Mouse (Mus musculus) embryonic fibroblast, embryonic 13.5 days (primary cell): Measurements from ENCODE around the gene Krtap28-10. TPM values are rescaled to one million over a fixed set of nuclear protein-coding genes. Genes with fewer than 3 reads are reported as not detected.

ENCODE experiments used
- H3K27ac ChIP-seq: 2 replicates; pipeline ENCODE4 v1.5.1; 2012; ENCODE audit warnings: low read length, control low read depth, inconsistent platforms; ENCODE audit not compliant: insufficient read depth
- H3K4me1 ChIP-seq: 2 replicates; pipeline ENCODE4 v1.6.1; 2011; ENCODE audit warnings: low read length; ENCODE audit not compliant: control insufficient read depth, insufficient read depth
- H3K4me3 ChIP-seq: 2 replicates; pipeline ENCODE4 v1.5.1; 2011; ENCODE audit warnings: mild to moderate bottlenecking, control low read depth, low read length; ENCODE audit not compliant: insufficient read depth
- CTCF ChIP-seq: IDR thresholded peaks from 2 replicates; pipeline ENCODE4 v1.5.1; 2011; ENCODE audit warnings: mild to moderate bottlenecking, control low read depth, low read length, moderate library complexity, borderline replicate concordance; ENCODE audit not compliant: insufficient read depth
- POLR2A ChIP-seq: IDR thresholded peaks from 2 replicates; pipeline ENCODE4 v1.6.1; 2011; ENCODE audit warnings: low read depth, mild to moderate bottlenecking, control low read depth, low read length, moderate library complexity
- polyA plus RNA-seq: library from polyadenylated mRNA; stranded (reverse); fragments of >200 nt; gene quantifications from 2 replicates; pipeline ENCODE4 v1.2.4, GENCODE M21; 2011; ENCODE audit warnings: low read depth; ENCODE audit not compliant: missing spikeins, insufficient read length

The Krtap28-10 gene
- polyA plus RNA-seq, 1 experiment = not detected

DNA sequence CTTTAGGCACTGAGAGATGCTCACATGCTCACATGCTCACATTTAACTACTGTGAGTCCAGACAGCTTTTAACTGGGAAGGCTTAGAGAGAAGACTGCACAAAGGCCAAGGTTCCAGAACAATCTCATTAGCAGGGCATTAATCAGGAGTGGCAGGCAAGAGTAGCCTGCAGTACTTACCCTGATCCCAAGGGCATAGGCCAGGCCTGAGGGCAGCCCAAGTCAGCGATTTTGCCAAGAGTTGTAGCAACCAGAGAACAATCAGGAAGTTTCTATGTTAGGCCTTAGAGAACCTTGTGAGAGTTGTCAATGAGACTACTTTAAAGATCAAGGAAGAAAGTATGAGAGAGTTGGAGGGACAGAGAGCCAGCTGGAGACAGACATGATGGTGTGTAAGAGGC is 16.2 kb upstream of the Krtap28-10 start:
- no peaks in the 10 kb centered on the region for H3K4me1 ChIP-seq
- H3K4me3 ChIP-seq = no peak overlapping the region
- TF ChIP-seq CTCF = no peak
- H3K27ac ChIP-seq = no peak overlapping the region

DNA sequence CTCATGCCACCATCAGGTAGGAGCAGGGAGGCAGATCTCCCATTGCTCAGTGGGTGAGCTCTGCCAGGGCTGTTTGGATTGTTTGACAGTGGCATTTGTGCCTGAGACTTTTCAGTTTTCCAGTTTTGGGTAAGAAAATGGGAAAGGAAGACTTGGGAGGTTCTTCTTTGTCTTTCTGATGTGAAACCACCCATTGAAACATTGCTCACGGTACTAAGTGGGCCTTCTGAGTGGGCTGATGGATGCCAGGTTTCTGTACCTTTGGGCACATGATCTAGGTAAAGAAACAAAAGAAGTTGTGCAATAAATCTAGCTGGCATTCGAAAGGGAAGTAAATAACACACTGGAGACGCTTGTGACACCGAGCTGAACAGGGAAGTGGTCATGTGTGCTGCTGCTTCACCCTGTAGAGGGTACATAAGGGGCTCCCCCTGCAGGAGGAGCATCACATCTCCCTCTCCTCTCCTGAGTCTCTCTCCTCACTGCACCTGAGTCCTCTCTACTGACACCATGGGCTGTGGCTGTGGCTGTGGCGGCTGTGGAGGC is 2.7 kb upstream of the Krtap28-10 start, which contains the start of gene Gm47969:
TSS of gene Gm47969 (plus strand) at position 51 of the 546 bp plus-strand sequence.
- Histone ChIP-seq H3K27ac (no peak within 1 kb of the TSS), H3K4me1 (no peaks in the 10 kb centered on the region), H3K4me3 (no peak within 1 kb of the TSS)
- no peak for TF ChIP-seq CTCF
- no peak for TF ChIP-seq POLR2A

DNA sequence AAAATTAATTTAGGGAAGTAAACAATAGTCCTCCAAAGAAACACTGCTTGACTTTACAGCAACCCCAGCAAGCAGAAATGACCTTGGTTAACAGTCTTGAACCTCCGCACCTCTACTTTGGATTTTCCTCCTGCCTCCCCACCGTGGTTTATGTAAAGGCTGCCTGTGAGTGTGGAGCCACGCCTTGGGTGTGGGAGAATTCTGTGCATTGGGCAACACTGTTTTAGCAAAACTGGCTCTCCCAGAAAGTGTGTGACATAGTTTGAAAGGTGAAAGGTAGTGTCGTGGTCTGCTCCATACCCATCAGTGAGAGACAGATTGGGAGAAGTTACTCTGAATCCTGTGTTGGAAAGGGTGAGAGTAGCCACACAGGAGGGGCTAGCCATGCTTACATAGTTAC is 3.2 kb downstream of the Krtap28-10 start:
- Histone ChIP-seq H3K4me1 (no peaks in the 10 kb centered on the region), H3K27ac (no peak overlapping the region), H3K4me3 (no peak overlapping the region)
- no peak for TF ChIP-seq CTCF
- no peak for TF ChIP-seq POLR2A

DNA sequence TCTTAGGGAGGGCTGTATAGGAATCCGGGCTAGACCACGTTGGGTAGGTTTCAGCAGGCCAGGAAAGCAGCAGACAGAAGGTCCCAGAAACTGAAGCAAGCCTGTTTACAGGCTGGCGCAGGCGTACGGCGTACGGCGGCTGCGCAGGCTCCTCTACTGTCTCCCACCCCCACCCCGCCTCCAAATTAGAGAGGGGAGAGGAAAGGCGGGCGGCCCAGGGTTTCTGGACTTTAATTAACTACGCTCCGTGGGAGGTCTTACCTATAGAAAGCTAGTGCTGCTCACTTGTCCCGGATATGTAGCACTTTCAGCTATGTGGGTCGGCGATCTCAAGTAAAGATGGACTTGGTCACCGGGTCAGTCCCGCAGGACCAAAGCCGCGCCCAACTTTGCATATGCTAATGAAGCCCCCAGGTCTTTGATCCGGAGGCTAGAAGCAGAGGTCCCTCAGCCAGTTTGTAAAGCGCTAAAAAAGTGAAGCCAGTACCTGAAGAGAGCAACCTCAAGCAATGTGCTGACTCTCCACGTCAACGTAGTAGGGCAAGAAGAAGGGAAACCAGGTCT is 4.1 kb downstream of the Krtap28-10 start, which contains the start of gene Slc19a3:
TSS of gene Slc19a3 (minus strand) at position 340 of the 564 bp plus-strand sequence.
- Histone ChIP-seq H3K27ac (no peak within 1 kb of the TSS), H3K4me1 (no peaks in the 10 kb centered on the region), H3K4me3 (peak within 1 kb of the TSS; percentile 37)
- TF ChIP-seq POLR2A (peak; percentile 70), CTCF (no peak)

GRCm38 (mm10) chr1:83036892-83037667 is 5.2 kb downstream of the Krtap28-10 start:
- Histone ChIP-seq H3K4me1 (no peaks in the 10 kb centered on the region), H3K4me3 (no peak overlapping the region), H3K27ac (no peak overlapping the region)
- TF ChIP-seq CTCF (no peak), POLR2A (no peak)

- TF ChIP-seq CTCF = no peak
- TF ChIP-seq POLR2A = no peak
- no peak overlapping the region for H3K4me3 ChIP-seq
- H3K27ac ChIP-seq = no peak overlapping the region
- H3K4me1 ChIP-seq = no peaks in the 10 kb centered on the region
Observed at GRCm38 (mm10) chr1:83034509-83034908, 7.8 kb downstream of the Krtap28-10 start.

GRCm38 (mm10) chr1:83032508-83032907 is 9.8 kb downstream of the Krtap28-10 start:
- TF ChIP-seq POLR2A (no peak), CTCF (no peak)
- Histone ChIP-seq H3K4me1 (no peaks in the 10 kb centered on the region), H3K4me3 (no peak overlapping the region), H3K27ac (no peak overlapping the region)

- H3K27ac ChIP-seq = no peak overlapping the region
- no peaks in the 10 kb centered on the region for H3K4me1 ChIP-seq
- TF ChIP-seq POLR2A = no peak
- TF ChIP-seq CTCF = no peak
- no peak overlapping the region for H3K4me3 ChIP-seq
Observed at GRCm38 (mm10) chr1:83031950-83032349, 10.3 kb downstream of the Krtap28-10 start.

DNA sequence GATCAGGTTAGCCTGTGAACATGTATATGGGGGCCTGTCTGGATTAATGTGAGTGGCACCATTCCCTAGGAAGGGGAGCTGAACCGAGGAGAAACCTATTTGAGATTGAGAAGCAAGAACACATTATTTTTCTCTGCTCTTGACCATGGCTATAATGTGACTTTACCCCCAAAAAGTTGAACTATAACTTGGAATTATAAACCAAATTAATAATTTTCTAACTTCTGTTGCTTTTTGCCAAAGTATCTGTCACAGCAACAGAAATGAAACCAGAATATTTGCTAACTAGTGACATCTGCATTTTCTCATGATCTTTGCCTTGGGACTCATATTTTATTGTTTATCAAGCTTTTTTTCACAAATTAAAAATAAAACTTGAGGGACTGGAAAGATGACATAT is 25.7 kb downstream of the Krtap28-10 start:
- no peak overlapping the region for H3K27ac ChIP-seq
- 0 out of 2 replicates have a peak, but pooled peaks cover 3% of the 10 kb centered on the region for H3K4me1 ChIP-seq
- no peak overlapping the region for H3K4me3 ChIP-seq
- TF ChIP-seq POLR2A = no peak
- TF ChIP-seq CTCF = no peak

- H3K27ac ChIP-seq = no peak overlapping the region
- no peak for TF ChIP-seq CTCF
- no peak for TF ChIP-seq POLR2A
- H3K4me3 ChIP-seq = no peak overlapping the region
- no peaks in the 10 kb centered on the region for H3K4me1 ChIP-seq
Observed at GRCm38 (mm10) chr1:83015329-83015879, 26.9 kb downstream of the Krtap28-10 start.
